ENCODE assay signal across 8 mouse cellular contexts in the genomic region with DNA sequence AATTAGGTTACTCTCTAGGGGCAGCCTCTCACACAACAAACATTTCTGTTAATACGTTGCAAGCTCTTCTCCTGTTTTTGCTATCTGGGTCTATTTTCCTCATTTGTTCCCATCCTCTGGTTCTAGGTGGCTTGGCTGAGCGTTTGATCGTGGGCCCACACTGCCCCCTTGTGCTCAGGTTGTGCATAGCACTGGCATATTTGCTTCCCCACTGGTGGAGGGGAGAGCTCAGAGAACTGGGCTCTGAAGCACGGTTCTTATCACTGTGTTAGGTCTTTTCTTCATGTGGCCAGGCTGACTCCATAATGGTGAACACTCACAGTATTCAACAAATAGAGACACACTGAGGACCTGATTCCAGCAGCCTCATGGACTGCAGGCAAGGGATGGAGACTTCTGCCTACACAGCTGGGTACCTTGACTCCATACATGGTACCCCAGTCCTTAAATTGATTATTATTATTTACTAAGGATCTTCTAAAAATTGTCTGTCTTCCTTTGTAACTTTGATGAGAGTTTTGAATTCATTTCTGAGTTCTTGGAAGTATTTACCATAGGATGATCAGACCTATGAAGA. TPM values are rescaled to one million over a fixed set of nuclear protein-coding genes. Genes with fewer than 3 reads are reported as not detected.
DNase-seq lines count a peak whose midpoint lies in the region; ATAC-seq and TF ChIP-seq lines count a peak whose summit lies in the region.

No protein-coding gene starts in this region.

- H3K4me2 ChIP-seq in midbrain, embryonic 12.5 days (replicated peaks): no peak overlapping the region

- no peak for TF ChIP-seq POLR2A in small intestine, adult 2 months (IDR thresholded peaks at IDR 0.05; ENCODE audit: low read depth, low read length)

- DNase-seq in WW6 (ENCODE audit: low read depth, low spot score): peak; percentile 13
- peak; percentile 81 to 85 for DNase-seq in cerebellum, postnatal 25 days
- DNase-seq in gastrocnemius, adult 2 months: peak; percentile 70
- peak; percentile 60 for DNase-seq in induced T-regulatory cell, adult 2 months (ENCODE audit: low read depth)
- peak; percentile 46 to 91 for DNase-seq in left cerebral cortex, adult 8-10 months (ENCODE audit: low spot score in 2 of 2)
- DNase-seq in T-cell, adult 2 months (ENCODE audit: low spot score): no peak

- intact Hi-C loops in gastrocnemius, adult 2 months (cut with DNase I): loop anchor here (1.0 to 5.0 kb wide), 4 partner anchors 122 to 314 kb away; no protein-coding TSS in a partner anchor

- no peak overlapping the region for H3K9ac ChIP-seq in midbrain, embryonic 12.5 days (replicated peaks)

- H3K27me3 ChIP-seq in midbrain, embryonic 12.5 days: no peaks in the 10 kb centered on the region
- H3K27me3 ChIP-seq in small intestine, adult 2 months (ENCODE audit: control insufficient read depth, insufficient read depth, low read length): no peaks in the 10 kb centered on the region

- no peaks in the 10 kb centered on the region for H3K9me3 ChIP-seq in midbrain, embryonic 12.5 days

- H3K4me1 ChIP-seq in midbrain, embryonic 12.5 days: no peaks in the 10 kb centered on the region
- no peaks in the 10 kb centered on the region for H3K4me1 ChIP-seq in small intestine, adult 2 months (ENCODE audit: control insufficient read depth, insufficient read depth, insufficient read length, low read length)

- no peak overlapping the region; the same call in 1 of the 2 replicates for H3K27ac ChIP-seq in gastrocnemius, adult 2 months
- H3K27ac ChIP-seq in midbrain, embryonic 12.5 days (replicated peaks): no peak overlapping the region
- no peak overlapping the region for H3K27ac ChIP-seq in small intestine, adult 2 months (ENCODE audit: insufficient read depth, low read depth, low read length)

- H3K36me3 ChIP-seq in midbrain, embryonic 12.5 days: no peaks in the 10 kb centered on the region
- no peaks in the 10 kb centered on the region for H3K36me3 ChIP-seq in small intestine, adult 2 months (ENCODE audit: control insufficient read depth, insufficient read depth, low read length)

- H3K4me3 ChIP-seq in gastrocnemius, adult 2 months: no peak overlapping the region
- no peak overlapping the region for H3K4me3 ChIP-seq in midbrain, embryonic 12.5 days
- H3K4me3 ChIP-seq in small intestine, adult 2 months (ENCODE audit: low read depth, low read length): no peak overlapping the region

- 16% methylated on average over 4 of the region's 4 CpGs for WGBS in midbrain, embryonic 12.5 days
- WGBS in small intestine, adult 2 months: 3% methylated on average over 4 of the region's 4 CpGs

- peak; percentile 99 for TF ChIP-seq CTCF in gastrocnemius, adult 2 months (IDR thresholded peaks at IDR 0.05)
- peak; percentile 93; the same call in 1 of the 2 replicates for TF ChIP-seq CTCF in small intestine, adult 2 months (IDR thresholded peaks at IDR 0.05; ENCODE audit: extremely low read depth, insufficient read length, insufficient replicate concordance, low read depth, low read length)

- ATAC-seq in midbrain, embryonic 12.5 days (ENCODE audit: low FRiP score, low read depth): peak; percentile 77

RNA-seq across cellular contexts. Expression of a gene that starts 49.6 kb away (rescaled TPM):
- total RNA-seq in gastrocnemius, adult 2 months (2021): 1 to 10 TPM in 1 of 2 experiments, under 1 TPM in 1; 0.56 to 1.1 TPM
- total RNA-seq in left cerebral cortex, adult 8-10 months (2022): 10 to 100 TPM; 31.0 to 44.8 (median 36.6) TPM
- polyA plus RNA-seq in midbrain, embryonic 12.5 days (2016; fragmentation: Nextera tagmentation; extraction: Ambion mirVana): 2.1 and 2.9 TPM in 2 replicates
- polyA plus RNA-seq in small intestine, adult 2 months (2012; rRNA removed): 0.84 and 1.5 TPM in 2 replicates

Comparison
In these comparisons a context has a peak if more than half of its experiments do, and no peak if none do; other contexts are left out.
1. RNA of a gene that starts 49.6 kb away (total RNA-seq): 31.0 to 44.8 TPM in left cerebral cortex, adult 8-10 months; 0.56 to 1.1 TPM in gastrocnemius, adult 2 months; every median in the first group is over 10 times any median in the second.